Mouse (Mus musculus): Measurements from ENCODE around the gene Cenpa.
"Not testable (repeated sequence)": the region's sequence is repeated elsewhere in the genome, so short reads cannot be mapped to it uniquely, and the experiment has no call there.

Gene Cenpa

GRCm38 (mm10) chr5:30679593-30679992, 13.0 kb downstream of the Cenpa start:
- no peak for DNase-seq (ENCODE audit: low spot score in 2 of 2)

- DNase-seq (ENCODE audit: low spot score in 2 of 2) = no peak
Measured at GRCm38 (mm10) chr5:30681970-30682369, 15.4 kb downstream of the Cenpa start.

GRCm38 (mm10) chr5:30682967-30683600, 16.5 kb downstream of the Cenpa start:
- no peak for DNase-seq (ENCODE audit: low spot score in 2 of 2)

GRCm38 (mm10) chr5:30683993-30684392, 17.4 kb downstream of the Cenpa start:
- no peak for DNase-seq (ENCODE audit: low spot score in 2 of 2)

- no peak for DNase-seq (ENCODE audit: low spot score in 2 of 2)
Measured at GRCm38 (mm10) chr5:30686781-30687180, 20.2 kb downstream of the Cenpa start.

- no peak for DNase-seq (ENCODE audit: low spot score in 2 of 2)
Measured at GRCm38 (mm10) chr5:30700361-30701000, 33.9 kb downstream of the Cenpa start.

GRCm38 (mm10) chr5:30701373-30701772, 34.8 kb downstream of the Cenpa start:
- DNase-seq (ENCODE audit: low spot score in 2 of 2) = not testable (repeated sequence)

- DNase-seq (ENCODE audit: low spot score in 2 of 2) = no peak
Measured at GRCm38 (mm10) chr5:30701866-30702265, 35.3 kb downstream of the Cenpa start.

- DNase-seq (ENCODE audit: low spot score in 2 of 2) = peak; percentile 70 to 79
Measured at GRCm38 (mm10) chr5:30709744-30710383, 43.3 kb downstream of the Cenpa start.

GRCm38 (mm10) chr5:30710486-30710885, 43.9 kb downstream of the Cenpa start:
- DNase-seq (ENCODE audit: low spot score in 2 of 2) = no peak

- peak; percentile 29 to 51 for DNase-seq (ENCODE audit: low spot score in 2 of 2)
Measured at GRCm38 (mm10) chr5:30711147-30712001, 44.8 kb downstream of the Cenpa start, which contains the start of gene Dpysl5. TSS of gene Dpysl5 (plus strand) at chr5:30711564.

- DNase-seq (ENCODE audit: low spot score in 2 of 2) = no peak
Measured at GRCm38 (mm10) chr5:30712002-30712390, 45.4 kb downstream of the Cenpa start.

- no peak for DNase-seq (ENCODE audit: low spot score in 2 of 2)
Measured at GRCm38 (mm10) chr5:30712441-30713298, 46.1 kb downstream of the Cenpa start.

- DNase-seq (ENCODE audit: low spot score in 2 of 2) = no peak
Measured at GRCm38 (mm10) chr5:30713299-30713675, 46.7 kb downstream of the Cenpa start.

- DNase-seq (ENCODE audit: low spot score in 2 of 2) = no peak
Measured at GRCm38 (mm10) chr5:30713691-30714090, 47.1 kb downstream of the Cenpa start.

GRCm38 (mm10) chr5:30716311-30716710, 49.7 kb downstream of the Cenpa start:
- DNase-seq (ENCODE audit: low spot score in 2 of 2) = no peak

GRCm38 (mm10) chr5:30717506-30717905, 50.9 kb downstream of the Cenpa start:
- no peak for DNase-seq (ENCODE audit: low spot score in 2 of 2)

GRCm38 (mm10) chr5:30717991-30718703, 51.6 kb downstream of the Cenpa start:
- DNase-seq (ENCODE audit: low spot score in 2 of 2) = no peak

- no peak for DNase-seq (ENCODE audit: low spot score in 2 of 2)
Measured at GRCm38 (mm10) chr5:30721935-30722334, 55.4 kb downstream of the Cenpa start.

Measured in natural killer cell, adult 2 months (primary cell).